Mouse (Mus musculus) mature B cell (primary cell): ENCODE results near the gene Sfxn5.

ENCODE experiments used
- in situ Hi-C: fragments of 300-500 bp; cut with MboI; formaldehyde crosslinking; loops from 2 replicates; pipeline ENCODE4 v1.14.3; 2019

Gene Sfxn5

DNA sequence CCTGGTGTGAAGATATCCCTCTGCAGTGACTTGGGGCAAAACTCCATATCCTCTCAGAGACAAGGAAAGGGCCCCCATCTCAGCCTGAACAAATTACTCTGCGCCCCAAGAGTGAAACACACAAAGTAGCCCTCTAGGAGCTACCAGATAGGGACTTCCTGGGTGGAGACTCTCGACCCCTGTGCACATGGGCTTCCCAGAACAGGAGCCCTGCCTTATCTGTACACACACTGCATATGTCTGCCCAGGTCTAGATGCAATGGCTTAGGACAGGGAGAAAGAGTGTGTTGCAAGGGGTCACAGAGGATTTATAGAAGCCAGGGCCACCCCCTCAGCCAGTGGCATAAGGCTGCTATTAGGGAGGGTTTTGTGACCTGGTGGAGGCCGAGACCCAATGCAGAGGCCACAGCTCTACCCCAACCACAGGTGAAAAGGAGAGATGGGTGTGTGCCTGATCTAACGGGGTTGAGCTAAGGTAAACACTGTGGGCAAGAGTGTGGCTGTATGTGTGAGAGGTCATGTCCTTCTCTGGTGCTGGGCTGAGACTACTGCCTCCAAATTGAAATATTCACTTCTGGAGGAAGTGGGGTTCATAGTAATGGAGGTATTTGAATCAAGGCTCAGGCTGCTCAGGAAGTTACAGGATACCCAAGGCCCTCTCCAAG, 44.9 kb downstream of the Sfxn5 start:
- in situ Hi-C loops, result no loop called here

DNA sequence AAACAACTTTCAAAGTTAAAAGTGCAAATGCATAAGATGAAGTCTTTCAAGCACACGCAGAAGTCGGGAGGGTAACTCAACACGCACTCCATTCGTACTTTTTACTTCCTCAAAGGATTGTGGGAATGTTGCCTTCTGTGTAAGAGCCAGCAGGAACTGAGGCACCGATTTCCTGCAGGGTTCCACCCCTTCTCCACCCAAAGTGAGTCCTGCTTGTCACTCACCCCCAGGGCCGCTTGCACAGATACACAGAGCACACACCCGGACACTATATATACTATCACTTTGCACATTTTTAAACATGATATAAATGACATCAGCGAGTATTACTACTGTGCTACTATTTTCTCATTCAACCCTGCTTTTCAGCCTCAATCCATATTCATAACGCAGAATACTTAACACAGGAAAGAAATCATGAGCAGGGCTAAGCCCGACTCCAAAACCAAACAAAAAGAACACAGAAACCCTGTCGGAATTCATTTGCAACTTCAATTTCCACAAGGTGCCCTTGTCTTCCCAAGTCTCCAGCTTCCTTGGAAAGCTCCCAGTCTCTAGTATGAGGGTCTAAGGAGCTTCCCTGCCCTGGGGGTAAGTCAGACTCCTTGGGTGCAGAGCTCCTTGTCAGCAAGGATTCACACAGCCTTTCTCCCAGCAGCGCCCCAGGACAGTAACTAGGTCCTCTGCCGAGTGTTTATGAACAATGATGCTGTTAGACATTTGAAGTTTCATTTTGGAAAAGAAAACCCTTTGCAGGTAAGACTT, 46.8 kb downstream of the Sfxn5 start:
- in situ Hi-C loops, result no loop called here

DNA sequence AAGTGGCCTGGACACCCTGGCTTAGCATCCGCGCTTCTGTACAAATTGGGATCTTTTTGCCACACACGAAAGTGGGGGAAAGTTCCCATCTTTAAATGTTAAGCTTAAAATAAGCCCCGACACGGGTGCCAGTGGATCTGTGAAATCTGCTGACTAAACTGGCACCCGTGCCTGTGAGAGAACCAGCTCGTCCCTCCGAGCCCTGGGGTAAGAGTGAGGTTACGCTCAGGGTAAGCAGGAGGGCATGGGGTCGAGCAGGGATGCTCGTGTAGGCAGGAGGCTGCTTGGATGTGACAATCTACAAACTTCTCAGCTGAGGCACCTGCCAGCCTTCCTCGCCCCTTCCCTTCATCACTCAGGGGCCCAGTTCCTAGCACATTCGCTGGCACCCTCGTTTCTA, 52.4 kb downstream of the Sfxn5 start:
- in situ Hi-C loops, result no loop called here

DNA sequence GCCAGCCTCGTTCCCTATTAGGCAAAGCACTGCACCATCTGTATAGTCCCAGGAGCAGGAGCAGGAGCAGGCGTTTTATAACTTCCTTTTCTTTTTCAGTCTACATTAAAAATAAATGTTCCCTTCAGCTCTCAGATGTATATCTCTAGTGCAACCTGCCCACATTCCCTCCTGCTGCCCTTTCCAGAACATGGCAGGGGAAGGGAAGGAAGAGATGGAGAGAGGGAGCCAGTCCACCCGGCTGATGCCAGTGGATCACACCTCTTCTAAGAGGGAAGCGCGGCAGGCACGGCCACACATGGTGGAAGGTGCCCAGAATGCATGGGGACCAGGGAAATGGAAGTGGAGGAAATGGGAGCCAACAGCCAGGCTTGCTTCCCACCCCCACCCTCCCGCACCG, 56.7 kb downstream of the Sfxn5 start:
- in situ Hi-C loops, result no loop called here

DNA sequence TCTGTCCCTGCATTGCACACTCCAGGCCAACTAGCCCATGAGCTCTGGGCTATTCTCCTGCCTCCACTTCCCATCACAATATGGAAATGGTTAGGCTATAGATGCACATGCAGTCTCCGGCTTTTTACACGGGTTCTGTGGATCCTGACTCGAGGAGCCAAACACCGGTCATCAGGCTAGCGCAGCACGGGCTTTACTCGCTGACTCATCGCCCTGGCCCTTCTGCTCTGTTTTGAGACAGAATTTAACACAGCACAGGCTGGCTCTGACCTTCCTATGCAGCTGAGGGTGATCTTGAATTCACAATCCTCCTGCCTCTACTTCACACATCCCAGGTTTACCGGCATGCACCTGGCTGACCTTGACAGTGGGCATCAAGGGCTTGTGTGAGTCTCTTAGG, 60.8 kb downstream of the Sfxn5 start:
- in situ Hi-C loops, result no loop called here

DNA sequence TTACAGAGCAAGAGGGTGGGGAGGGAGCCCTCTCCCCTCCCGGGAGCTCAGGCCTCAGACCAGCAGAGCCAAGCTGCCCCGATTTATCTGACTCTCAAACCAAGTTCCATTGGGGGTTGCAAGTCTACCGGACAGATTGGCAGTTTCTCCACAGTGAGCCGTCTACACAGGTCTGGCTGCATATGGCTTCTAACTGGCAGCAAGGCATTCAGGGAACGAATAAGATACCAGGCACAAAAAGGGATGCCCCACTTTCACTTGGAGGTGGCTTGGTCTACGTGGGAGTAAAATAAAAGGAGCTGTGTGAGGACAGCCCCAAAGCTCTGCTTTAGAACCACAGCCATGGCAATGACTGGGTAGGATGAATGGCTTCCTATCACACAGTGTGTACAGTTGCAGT, 67.2 kb downstream of the Sfxn5 start:
- in situ Hi-C loops, result no loop called here

DNA sequence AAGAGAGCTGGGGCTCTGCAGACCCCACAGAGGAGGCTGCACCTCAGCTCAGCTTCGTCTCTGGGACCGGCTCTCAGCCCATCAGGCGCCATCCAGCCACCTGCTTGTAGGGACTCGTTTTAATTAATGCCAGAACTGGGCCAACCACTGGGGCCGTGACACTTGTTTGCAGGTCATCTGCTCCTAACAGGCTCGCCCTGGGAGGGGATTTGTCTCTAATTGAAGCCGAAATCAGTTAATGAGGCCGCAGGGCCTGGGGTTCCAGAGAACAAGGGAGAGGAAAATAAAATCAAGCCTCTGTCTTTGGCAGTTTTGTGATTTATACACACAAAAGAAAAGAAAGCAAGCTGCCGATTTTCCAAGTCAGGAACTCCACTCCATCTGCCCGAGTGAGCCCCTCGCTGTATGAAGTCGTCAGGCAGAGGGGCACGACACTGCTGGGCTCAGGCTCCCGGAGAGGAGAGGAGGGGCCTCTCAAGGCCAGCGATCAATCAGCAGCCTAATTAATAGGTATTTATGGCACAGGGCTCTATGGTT, 68.2 kb downstream of the Sfxn5 start:
- in situ Hi-C loops, result no loop called here

DNA sequence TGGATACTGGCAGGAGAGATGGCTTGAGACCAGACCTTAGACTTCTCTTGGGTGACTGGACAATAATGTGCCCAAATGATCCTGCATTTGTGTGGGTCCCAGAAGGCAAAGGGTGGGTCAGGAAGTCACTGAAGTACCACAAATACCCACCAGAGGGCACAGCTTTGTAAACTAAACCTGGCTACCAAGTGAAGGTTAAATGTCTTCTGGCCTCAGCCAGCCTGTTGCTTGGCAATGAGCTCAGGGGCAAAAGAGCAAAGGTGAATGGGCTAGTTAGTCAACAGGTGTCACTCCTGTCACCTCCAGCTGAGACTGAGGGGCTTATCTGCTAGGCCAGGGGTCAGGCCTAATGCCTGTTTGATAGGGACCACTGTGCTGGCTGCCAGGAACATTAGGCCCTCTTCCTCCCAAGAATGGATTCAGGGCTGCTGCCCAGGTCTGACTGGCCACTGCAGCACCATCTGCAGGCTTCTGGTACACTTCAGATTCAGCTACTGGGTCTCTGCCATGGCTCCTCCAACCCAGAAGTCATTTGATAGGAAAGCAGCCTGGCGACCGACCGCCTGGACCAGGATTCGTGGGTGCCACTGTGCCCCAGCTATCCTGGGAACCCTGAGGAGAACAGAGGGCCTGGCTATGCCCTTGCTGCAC, 70.2 kb downstream of the Sfxn5 start:
- in situ Hi-C loops, result no loop called here

DNA sequence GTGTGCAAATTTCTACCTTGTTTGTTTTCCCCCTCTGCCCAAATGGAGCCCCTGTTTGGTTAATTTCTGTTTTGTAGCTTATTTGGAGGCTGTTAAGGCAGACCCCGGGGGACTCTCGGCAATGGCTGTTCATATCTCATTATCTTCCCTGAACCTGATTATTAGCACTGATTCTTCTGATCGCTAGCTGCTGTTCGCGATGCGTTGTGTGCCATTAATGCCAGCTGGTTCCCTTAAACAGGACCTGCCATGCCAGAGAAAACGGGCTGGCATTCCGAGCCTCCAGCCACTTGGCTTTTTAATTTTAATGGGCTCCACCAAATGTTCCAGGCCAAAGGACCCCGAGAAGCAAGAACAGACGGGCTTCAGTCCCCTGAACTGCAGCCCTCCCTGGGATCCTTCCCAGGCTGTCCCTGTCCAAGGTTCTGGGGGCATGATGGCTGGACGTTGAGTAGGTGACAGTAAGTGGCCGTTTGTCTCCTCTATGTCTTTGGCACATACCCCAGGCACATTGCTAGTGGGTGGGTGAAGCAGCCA, 74.1 kb downstream of the Sfxn5 start:
- in situ Hi-C loops, result no loop called here

DNA sequence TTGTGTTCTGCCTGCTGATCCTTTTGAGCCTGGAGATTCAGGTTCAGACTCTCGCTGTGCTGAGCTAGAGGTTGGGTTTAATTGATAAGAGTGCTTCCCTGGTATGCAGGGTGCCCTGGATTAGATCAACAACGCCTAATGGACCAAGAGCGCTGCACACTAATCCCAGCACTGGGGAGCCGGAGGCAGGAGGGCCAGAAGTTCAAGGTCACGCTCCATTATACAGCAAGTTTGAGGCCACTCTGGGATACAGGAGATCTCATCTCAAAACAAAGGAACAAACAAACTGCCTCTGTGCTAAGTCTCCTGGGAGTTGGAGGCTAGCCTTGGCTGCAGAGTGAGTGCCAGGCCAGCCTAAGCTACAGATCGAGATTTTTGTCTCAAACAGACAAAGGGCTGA, 77.6 kb downstream of the Sfxn5 start:
- in situ Hi-C loops, result no loop called here

DNA sequence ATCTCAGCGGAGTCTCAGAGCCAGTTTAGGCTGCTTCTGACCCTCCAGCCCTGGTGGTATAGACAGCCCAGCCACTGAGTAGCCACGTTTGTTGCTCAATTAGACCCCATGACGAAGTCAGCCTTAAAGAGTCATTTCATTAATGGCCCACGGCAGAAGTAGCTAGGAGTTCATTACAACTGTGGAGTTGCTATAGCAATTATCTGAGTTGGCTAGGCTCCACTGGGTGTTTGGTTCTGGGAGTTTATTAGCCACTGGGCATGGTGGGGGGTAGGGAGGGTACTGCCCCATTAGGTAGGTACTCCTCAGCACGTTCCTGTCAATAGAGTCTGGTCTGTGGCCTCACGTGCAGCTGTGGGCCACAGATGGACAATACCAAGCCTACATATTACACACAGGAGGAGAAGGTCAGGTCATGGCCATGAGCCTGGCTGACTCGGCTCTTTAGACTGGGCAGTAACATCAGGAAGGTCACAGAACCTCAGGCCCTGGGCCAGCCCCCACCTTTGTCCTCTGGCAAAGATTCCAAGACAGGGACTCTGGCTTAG, 79.2 kb downstream of the Sfxn5 start:
- in situ Hi-C loops, result no loop called here

DNA sequence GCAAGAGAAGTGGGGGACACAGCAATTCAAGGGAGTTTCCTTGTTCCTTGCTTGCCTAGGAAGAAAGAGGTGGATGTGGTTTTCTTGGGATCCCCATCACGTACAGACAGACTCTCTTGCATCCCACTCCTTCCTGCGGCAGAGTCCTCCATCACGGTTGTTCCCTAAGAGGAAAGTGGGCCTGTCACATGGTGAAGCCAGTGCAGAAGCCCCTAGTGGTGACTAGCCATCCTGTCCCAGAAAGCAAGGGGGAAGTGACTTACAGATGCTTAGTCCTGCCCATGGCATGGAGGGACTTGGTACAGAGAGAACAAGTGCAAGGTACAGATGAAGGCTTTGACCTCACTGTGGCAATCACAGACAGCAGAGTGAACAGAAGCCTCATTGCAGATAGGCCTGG, 79.9 kb downstream of the Sfxn5 start:
- in situ Hi-C loops, result no loop called here

DNA sequence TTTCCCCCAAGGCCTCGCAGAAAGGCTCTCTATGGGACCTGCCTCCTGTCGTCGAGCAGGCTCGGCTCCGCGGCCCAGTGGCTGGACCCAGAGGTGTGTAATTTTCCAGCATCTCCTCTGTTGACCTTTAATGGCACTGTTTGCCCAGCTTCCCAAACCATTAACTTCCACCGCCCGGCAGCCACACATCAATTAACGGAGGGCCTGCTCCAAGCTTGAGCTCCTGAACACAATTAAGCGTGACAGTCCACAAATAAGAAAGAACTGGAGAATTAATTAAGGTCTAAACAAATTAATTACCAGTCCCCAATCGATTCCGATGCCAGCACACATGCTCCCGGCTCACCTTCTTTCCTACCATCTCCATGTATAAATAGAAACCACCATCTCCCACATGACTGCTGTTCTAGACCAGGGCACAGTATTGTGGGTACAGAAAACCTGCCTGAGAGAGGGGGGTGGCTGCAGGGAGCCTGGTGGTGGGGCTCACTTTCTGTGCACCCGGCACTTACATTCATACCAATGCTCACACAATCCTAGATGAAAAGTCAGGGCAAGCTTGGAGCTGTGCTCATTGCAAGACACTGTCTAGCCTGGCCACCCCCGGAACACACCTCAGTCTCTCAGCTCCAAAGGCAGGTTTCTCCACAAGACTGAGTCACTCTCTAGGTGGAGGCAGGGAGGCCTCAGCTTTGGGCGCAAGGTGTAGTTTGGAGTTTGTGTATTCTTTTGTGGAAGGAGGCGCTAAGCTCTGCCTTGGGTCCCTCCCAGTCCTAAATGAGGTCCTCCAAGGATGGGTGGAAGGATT, 80.8 kb downstream of the Sfxn5 start:
- in situ Hi-C loops, result no loop called here

DNA sequence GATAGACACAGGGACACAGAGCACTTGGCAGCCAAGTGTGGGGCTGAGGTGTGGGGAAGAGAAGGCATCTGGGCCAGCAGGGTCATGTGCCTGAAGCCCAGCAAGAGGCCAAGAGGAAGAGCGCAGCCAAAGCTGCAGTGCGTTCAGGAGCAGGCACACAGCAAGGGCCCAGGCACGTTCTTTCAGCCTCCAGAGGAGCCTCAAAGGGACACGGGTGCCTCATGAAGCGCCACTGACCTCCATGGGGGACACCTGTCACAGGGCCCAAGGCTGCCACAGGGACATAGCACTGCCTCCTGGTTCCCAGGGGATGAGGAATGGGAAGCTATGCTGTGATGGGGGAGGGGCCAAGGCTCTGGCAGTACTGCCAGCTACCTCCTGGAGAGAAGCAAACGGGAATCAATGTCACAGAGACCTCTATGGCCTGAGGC, 82.4 kb downstream of the Sfxn5 start:
- in situ Hi-C loops, result no loop called here

DNA sequence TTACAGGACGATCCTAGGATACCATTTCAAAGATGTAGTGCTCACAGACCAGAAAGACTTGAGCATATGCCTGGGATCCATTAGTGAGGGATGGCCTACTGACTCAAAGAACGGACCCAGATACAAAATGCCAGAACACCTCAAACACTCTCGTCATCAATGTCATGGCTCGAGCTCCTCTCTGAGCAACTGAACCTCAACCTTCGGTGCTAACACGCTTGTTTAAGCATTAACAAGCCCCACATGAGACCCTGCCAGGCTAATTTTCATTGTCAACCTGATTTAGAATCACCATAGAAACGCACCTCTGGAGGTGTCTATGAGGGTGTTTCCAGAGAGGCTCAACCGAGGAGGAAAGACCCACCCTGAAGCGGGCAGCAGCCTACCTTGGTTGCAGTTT, 83.4 kb downstream of the Sfxn5 start:
- in situ Hi-C loops, result no loop called here

DNA sequence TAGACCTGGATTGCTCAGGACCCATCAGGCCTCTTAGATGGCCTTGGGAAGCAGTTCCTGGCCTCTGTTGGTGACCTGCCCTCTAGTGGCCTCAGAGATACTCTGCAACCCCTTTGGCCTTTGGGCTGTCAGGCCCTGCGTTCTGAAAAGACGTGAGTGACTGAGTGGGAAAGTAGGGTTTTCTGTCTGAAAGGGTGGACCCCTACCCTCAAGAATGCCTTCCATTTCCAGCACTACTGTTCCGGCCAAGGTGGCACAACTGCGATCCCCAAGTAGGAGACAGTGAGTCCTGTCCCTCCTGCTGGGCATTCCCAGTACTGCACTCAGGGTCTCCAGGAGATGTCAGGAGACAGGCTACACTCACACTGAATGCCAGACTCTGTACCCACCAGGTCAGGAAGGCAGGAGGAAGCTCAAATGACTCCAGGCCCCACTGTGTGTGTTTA, 94.2 kb downstream of the Sfxn5 start:
- in situ Hi-C loops, result no loop called here

DNA sequence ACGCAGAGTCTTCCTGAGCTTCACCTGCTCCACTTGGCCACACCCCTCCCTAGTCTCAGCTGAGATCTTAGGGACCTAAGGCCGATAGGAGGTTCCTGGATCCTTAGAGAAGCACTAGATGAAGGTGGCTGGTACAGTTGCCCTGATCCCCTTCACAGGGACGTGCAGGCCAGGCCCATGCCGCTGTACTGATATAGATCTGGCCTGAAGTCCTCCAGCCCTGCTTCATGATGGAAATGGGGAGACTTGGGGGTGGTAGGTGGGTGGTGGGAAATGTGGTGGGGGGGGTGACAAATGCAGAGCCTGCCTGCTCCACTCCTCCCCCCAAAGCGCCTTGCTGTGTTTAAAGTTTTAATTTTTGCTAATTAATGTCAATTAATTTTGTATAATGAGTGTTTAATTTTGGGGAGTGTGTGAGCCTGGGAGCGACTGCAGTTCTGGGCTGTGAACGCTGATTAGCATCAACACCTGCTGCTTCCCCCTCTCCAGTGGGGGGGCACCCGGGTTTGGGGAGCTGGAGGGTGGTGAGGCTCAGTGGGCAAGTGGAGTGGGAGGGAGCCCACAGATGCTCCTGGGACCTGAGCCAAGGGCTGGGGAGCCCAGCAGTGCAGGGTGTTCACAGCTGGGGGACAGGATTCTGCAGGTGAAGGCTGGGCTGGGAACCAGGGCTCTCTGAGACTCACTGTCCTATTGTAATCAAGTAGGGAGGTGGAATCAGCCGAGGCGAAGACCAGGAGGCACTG, 95.5 kb downstream of the Sfxn5 start:
- in situ Hi-C loops, result no loop called here

DNA sequence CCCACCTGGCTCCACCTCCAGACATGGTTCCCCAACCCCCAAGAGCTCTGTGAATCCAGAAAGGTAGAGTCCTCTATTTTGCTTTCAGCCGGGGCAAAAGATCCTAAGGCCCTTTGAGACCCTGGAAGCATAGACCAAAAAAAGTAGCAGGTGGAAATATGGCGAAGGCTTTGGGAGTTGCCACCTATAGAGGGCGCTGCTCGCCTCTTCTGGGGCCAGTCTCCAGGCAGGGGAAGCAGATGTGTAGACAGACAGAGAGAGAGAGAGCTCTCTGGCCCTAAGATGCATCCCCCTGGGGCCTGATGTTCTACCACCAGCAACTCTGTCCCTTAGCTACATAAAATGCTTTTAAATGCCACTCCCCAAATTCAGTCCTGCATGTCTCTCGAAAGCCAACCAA, 96.2 kb downstream of the Sfxn5 start:
- in situ Hi-C loops, result no loop called here

DNA sequence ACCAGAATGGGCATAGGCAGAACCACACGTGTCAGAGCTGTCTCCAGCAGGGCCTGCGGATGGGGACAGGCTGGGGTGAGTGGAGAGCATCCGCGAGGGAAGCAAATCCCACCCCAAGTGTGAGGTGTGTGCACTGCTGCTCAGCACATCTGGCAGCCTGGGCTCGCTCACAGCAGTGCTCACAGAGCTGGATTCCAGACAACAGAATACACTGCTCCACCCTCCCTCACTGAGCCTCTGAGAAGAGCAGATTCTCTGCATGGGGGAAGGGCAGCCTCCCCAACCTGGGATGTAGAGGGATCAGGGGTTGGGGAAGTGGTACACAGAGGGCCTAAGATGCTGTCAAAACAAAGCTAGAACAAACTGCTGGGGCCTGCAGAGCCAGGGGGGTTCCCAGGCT, 98.4 kb downstream of the Sfxn5 start:
- in situ Hi-C loops, result no loop called here

DNA sequence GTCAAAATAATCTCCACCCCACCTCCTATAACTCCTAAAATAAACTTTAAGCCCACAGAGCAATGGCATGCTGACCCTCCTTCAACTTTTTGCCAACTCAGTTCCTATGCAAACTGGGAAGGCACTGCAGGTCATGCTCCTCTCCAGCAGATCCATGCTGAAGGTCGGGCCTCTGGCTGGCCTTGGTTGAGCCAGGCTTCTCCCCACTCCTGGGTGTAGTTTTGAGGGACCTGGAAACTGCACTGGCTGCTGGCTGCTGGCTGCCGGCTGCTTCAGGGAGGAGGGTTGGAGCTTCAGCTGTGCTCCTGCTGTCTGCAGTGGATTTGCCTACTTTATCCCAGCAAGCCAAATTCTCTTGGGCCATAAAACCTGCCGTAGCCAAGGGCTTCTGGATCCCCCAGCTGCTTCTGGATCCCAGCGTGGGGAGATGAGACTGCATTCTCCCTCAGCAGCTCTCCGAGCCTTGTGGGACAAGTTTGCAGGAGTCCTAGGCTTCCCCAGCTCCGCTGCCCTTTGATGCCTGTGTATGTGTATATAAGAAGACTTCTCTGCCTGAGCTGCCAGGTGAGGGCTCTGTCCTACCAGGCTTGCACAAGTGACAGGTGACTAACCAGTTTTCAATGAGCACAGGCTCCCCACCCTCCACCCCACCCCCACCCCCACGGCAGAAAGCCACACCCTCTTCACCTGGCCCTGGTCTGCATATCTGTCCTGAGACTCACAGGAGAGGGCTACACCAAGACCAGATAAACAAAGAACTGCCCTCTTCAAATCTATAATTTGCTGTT, 100.2 kb downstream of the Sfxn5 start:
- in situ Hi-C loops, result no loop called here
